Mouse (Mus musculus): ENCODE data around the gene Lsmem1.

GRCm38 (mm10) chr12:40134529-40134928 lies 64.8 kb downstream of the Lsmem1 start:
- no peak for TF ChIP-seq POLR2AphosphoS5 (IDR thresholded peaks at IDR 0.05; ENCODE audit: insufficient replicate concordance, low read depth, low read length)
- no peak for TF ChIP-seq CTCF (IDR thresholded peaks at IDR 0.05; ENCODE audit: low read depth, low read length)
- no peak for TF ChIP-seq GATA1 (IDR thresholded peaks at IDR 0.05; ENCODE audit: borderline replicate concordance, low read length)
- TF ChIP-seq GATA2 (IDR thresholded peaks at IDR 0.05; ENCODE audit: borderline replicate concordance, low read depth, low read length), result no peak
- no peak for TF ChIP-seq TAL1 (conservative IDR thresholded peaks at IDR 0.05; ENCODE audit: low read depth, low read length)
